Mouse (Mus musculus): ENCODE data around the gene Pramel6. TPM values are rescaled to one million over a fixed set of nuclear protein-coding genes. Genes with fewer than 3 reads are reported as not detected.

Gene Pramel6
- not detected in 2 replicates for polyA plus RNA-seq (2015; fragmentation: Nextera tagmentation; extraction: Ambion mirVana)

GRCm38 (mm10) chr2:87506265-87506664, at the start of gene Pramel6:
Gene Pramel6 (plus strand): TSS chr2:87506565.

GRCm38 (mm10) chr2:87496993-87497392, 9.4 kb upstream of the Pramel6 start, which contains the start of gene Pramel7:
Gene Pramel7 (minus strand): TSS chr2:87497093.

GRCm38 (mm10) chr2:87531496-87531895, 25.1 kb downstream of the Pramel6 start, which contains the start of gene Olfr153:
Gene Olfr153 (plus strand): TSS chr2:87531796.

GRCm38 (mm10) chr2:87545442-87545841, 39.1 kb downstream of the Pramel6 start, which contains the start of gene Olfr1128:
Gene Olfr1128 (minus strand): TSS chr2:87545542.

Other genes with a start within 250 kb of the Pramel6 start
- not detected in 2 replicates for gene Olfr1116, start 239.0 kb upstream of the Pramel6 start, polyA plus RNA-seq (2015; fragmentation: Nextera tagmentation; extraction: Ambion mirVana)
- not detected in 2 replicates for gene Olfr1118, start 199.0 kb upstream of the Pramel6 start, polyA plus RNA-seq (2015; fragmentation: Nextera tagmentation; extraction: Ambion mirVana)
- not detected in 2 replicates for gene Olfr1120, start 151.8 kb upstream of the Pramel6 start, polyA plus RNA-seq (2015; fragmentation: Nextera tagmentation; extraction: Ambion mirVana)
- not detected in 2 replicates for gene Olfr1121, start 136.7 kb upstream of the Pramel6 start, polyA plus RNA-seq (2015; fragmentation: Nextera tagmentation; extraction: Ambion mirVana)
- gene Olfr1122, start 120.7 kb upstream of the Pramel6 start, polyA plus RNA-seq (2015; fragmentation: Nextera tagmentation; extraction: Ambion mirVana): not detected in 2 replicates
- gene Olfr1123, start 89.9 kb upstream of the Pramel6 start, polyA plus RNA-seq (2015; fragmentation: Nextera tagmentation; extraction: Ambion mirVana): not detected in 2 replicates
- gene Olfr1124, start 76.3 kb upstream of the Pramel6 start, polyA plus RNA-seq (2015; fragmentation: Nextera tagmentation; extraction: Ambion mirVana): 0.05 TPM in 1 of 2 replicates, not detected in the other
- gene Olfr1126, start 52.6 kb upstream of the Pramel6 start, polyA plus RNA-seq (2015; fragmentation: Nextera tagmentation; extraction: Ambion mirVana): not detected in 2 replicates
- not detected in 2 replicates for gene Pramel7, start 9.5 kb upstream of the Pramel6 start, polyA plus RNA-seq (2015; fragmentation: Nextera tagmentation; extraction: Ambion mirVana)
- not detected in 2 replicates for gene Olfr153, start 25.2 kb downstream of the Pramel6 start, polyA plus RNA-seq (2015; fragmentation: Nextera tagmentation; extraction: Ambion mirVana)
- gene Olfr1128, start 39.0 kb downstream of the Pramel6 start, polyA plus RNA-seq (2015; fragmentation: Nextera tagmentation; extraction: Ambion mirVana): not detected in 2 replicates
- gene Olfr1129, start 67.3 kb downstream of the Pramel6 start, polyA plus RNA-seq (2015; fragmentation: Nextera tagmentation; extraction: Ambion mirVana): not detected in 2 replicates
- gene Olfr1130, start 99.6 kb downstream of the Pramel6 start, polyA plus RNA-seq (2015; fragmentation: Nextera tagmentation; extraction: Ambion mirVana): not detected in 2 replicates
- gene Olfr1131, start 120.5 kb downstream of the Pramel6 start, polyA plus RNA-seq (2015; fragmentation: Nextera tagmentation; extraction: Ambion mirVana): not detected in 2 replicates
- not detected in 2 replicates for gene Olfr1132, start 131.0 kb downstream of the Pramel6 start, polyA plus RNA-seq (2015; fragmentation: Nextera tagmentation; extraction: Ambion mirVana)
- gene Olfr1133, start 140.8 kb downstream of the Pramel6 start, polyA plus RNA-seq (2015; fragmentation: Nextera tagmentation; extraction: Ambion mirVana): not detected in 2 replicates
- gene Olfr1134, start 151.9 kb downstream of the Pramel6 start, polyA plus RNA-seq (2015; fragmentation: Nextera tagmentation; extraction: Ambion mirVana): not detected in 2 replicates
- gene Olfr1135, start 167.1 kb downstream of the Pramel6 start, polyA plus RNA-seq (2015; fragmentation: Nextera tagmentation; extraction: Ambion mirVana): not detected in 2 replicates
- not detected in 2 replicates for gene Olfr1136, start 187.4 kb downstream of the Pramel6 start, polyA plus RNA-seq (2015; fragmentation: Nextera tagmentation; extraction: Ambion mirVana)
- gene Olfr1137, start 206.6 kb downstream of the Pramel6 start, polyA plus RNA-seq (2015; fragmentation: Nextera tagmentation; extraction: Ambion mirVana): not detected in 2 replicates
- not detected in 2 replicates for gene Olfr1138, start 233.4 kb downstream of the Pramel6 start, polyA plus RNA-seq (2015; fragmentation: Nextera tagmentation; extraction: Ambion mirVana)
- gene Olfr1140, start 237.2 kb downstream of the Pramel6 start, polyA plus RNA-seq (2015; fragmentation: Nextera tagmentation; extraction: Ambion mirVana): not detected in 2 replicates
- gene Olfr1141, start 247.4 kb downstream of the Pramel6 start, polyA plus RNA-seq (2015; fragmentation: Nextera tagmentation; extraction: Ambion mirVana): not detected in 2 replicates

All from skeletal muscle tissue, postnatal 0 days (tissue).